Mouse (Mus musculus): Measurements from ENCODE around the gene Ccz1.
A peak's percentile ranks its signal among the peaks of the same experiment; 100 is the strongest.
"Not testable (repeated sequence)": the region's sequence is repeated elsewhere in the genome, so short reads cannot be mapped to it uniquely, and the experiment has no call there.

Gene Ccz1

DNA sequence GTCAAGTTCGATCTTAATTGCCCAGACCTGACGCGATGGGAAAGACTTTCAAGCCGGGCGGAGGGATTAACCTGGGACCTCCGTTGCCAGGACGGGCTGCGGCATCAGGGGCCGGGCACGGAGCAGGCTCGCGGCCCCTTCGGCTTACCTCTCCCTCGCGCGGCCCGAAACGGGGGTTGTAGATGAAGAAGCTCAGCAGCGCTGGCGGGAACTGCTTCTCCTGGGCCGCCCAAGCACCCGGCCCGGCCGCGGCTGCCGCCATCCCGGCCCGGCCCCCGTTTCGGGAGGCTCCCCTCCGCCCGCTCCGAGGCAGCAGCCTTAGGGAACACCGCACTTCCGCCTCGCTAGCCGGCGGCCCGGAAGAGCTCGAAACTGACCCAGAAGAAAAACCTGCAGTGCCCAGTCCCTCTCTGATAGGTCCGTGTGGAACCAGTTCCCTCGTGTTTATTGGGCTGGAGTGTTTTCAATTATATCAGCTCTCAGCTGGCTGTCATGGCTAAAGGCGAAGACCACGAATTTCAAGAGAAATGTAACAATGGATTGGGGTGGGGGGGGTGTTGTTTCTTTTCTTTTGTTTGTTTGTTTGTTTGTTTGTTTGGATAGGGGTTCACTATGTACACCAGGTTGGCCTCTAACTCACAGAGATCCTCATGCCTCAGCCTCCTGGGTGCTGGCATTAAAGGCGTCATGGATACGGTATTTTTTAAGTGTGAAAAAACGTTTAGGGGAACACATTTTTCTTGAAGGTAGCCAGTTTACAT is at the start of gene Ccz1:
Gene Ccz1, minus strand, starts transcription at position 327 of the 761 bp plus-strand sequence.
- DNase-seq, result peak; percentile 78 to 88

DNA sequence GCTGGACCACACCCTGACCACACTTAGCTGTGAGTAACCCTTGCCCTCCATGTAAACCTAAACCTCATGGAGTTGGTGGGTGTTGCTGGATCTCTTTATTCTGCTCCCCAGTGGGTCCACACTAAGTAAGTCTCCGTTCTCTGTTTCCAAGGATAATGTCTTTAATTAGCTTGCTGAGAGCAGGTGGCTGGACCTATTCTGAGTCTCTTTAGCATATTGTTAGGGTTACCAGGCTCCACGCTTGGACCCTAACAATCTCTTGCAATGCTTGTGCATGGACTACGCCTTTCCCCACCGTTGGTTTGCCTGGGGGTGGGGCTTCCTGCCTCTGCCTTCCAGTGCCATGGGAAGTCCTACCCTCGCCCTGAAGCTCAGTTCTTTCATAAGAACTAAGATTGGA is 49.4 kb upstream of the Ccz1 start:
- no peak for DNase-seq

DNA sequence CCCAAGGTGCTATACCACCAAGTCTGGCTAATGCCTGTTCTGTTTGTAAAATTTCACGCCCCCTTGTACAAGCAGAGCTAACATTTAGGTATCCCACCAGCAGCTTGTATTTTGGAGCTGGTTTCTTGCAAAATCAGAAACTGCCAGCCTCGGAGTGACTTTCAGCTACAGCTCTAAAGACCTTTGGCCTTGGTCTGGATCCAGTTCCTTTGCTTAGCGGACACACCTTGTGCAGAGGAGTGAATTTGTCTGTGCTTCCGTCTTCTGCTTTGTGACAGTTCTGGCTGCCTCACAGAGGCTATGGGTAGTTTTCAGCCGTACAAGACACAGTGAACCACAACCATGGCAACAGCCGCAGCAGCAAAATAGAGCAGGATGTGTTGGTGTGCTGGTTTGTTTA is 39.7 kb upstream of the Ccz1 start:
- DNase-seq, result no peak

DNA sequence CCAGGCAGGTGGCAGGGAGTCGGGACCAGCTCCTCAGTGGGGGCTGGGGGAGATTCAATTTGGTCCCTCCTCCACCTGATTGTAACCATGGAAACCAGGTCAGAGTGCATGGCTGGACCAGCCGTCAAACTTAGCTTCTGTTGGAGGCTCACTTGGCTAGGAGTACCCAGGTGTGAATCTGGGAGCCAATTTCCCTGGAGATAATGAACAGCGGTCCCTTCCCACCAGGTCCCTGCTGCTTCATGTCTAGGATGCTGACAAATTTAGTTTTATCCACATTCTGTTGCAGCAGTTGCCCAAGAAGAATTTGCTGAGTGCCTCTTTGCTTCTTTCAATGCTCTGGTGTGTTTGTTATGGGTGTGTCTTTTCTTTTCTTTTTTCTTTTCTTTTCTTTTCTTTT is 38.8 kb upstream of the Ccz1 start:
- DNase-seq, result no peak

DNA sequence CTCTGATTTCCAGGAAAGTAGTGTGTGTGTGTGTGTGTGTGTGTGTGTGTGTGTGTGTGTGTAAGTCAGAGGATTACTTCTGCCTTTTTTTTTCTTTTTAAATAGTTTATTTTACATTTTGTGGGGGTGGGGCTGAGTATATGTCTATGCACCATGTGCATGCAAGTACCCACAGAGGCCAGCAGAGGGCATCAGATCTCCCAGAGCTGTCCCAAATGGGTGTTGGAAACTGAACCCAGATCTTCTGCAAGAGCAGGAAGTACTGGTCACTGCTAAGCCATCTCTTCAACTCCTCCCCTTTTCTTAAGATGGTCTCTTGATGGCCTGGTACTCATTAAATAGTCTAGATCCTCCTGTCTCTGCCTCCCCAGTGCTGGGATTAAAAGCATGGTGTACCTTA is 36.6 kb upstream of the Ccz1 start:
- DNase-seq, result no peak

DNA sequence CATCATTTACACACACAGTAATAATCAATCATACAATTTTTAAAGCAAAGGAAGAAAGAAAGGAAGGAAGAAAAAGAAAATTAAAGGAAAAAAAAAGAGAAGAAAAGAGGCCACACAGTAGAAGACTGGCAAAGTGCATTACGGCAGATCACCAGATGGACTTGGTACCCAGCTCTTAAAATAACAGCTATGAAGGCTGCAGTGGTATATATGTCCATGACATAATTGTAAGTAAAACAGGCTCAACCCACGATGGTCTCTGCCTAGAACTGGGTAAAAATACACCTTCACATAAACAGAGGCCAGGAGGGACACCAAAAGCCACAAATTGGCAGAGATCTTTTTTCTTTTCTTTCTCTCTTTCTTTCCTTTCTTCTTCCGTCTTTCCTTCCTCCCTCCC is 35.2 kb upstream of the Ccz1 start:
- no peak for DNase-seq

DNA sequence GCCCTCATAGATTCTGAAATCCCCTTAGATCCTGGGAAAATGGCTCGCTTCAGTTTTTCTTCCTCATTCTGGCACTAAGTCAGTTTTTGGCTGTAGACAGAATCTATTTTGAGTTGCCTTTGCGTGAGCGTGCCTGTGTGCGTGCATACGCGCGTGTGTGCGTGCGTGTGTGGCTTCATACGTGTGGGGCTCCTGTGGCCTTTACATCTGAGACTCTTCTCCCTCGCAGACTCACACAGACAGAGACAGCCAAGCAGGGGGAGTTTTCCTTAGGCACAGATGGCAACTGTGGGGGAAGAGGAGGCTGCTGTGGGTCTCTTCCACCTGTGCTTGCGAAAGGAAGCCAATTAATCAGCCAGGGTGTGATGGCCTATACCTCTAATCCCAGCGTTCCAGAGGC is 32.6 kb upstream of the Ccz1 start:
- no peak for DNase-seq

DNA sequence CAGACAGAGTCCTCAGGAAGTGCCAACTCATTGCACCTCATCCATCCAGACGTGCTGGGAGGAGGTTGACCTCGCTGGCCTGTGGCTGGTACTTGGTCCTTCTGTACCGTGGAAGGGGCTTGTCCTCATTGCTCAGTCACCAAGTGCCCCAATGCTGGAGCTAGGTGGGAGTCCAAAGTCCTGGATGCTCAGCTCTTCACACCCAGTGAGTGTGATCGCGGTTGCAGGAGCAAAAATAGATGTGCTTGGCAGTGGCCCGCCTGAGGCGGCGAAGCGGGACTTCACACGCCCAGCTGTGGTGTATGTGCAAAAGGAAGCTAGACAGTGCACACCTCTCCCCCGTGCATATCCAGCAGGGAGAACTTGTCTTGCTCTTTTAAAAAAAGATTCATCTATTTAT is 28.5 kb upstream of the Ccz1 start:
- DNase-seq, result peak; percentile 4 to 17

DNA sequence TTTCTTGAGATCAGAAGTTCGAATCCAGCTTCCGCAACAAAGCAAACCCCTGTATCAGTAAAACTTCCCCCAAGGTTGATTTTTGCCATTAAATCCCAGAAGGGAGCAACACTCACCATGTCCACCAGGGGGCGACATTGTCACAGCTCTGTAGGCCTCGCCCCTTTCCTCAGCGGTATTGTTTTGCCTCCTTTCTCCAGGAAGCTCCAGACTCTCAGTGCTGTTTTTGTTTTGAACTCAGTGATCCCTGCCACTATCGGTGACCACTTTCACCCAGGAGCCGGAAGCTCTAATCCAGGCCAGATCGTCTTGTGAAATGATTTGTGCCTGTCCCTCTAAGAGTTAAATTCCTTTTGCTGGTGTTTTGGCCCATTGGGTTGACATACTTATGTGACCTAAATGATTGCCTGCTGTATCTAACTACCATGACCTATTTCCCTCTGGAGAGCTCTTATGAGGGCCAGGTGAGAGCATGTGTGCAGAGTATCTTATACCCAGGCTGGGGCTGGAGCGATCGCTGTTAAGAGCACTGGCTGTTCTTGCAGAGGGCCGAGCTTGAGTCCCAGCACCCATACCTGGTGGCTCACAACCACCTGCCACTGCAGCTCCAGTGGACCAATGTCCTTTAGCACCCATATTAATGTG is 26.2 kb upstream of the Ccz1 start:
- DNase-seq, result peak; percentile 84 to 85

DNA sequence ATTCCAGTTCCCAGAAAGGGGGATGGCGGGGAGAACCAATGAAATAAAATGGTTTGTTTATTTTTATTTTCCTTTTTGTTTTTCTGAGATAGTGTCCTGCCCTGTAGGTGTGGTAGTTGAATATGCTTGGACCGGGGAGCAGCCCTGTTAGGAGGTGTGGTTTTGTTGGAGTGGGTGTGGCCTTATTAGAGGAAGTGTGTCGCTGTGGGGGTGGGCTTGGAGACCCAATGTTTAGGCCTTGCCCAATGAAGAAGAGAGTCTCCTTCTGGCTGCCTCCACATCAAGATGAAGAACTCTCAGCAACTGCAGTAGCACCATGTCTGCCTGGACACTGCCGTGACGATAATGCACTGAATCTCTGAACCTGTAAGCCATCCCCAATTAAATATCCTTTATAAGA is 25.2 kb upstream of the Ccz1 start:
- DNase-seq, result no peak

DNA sequence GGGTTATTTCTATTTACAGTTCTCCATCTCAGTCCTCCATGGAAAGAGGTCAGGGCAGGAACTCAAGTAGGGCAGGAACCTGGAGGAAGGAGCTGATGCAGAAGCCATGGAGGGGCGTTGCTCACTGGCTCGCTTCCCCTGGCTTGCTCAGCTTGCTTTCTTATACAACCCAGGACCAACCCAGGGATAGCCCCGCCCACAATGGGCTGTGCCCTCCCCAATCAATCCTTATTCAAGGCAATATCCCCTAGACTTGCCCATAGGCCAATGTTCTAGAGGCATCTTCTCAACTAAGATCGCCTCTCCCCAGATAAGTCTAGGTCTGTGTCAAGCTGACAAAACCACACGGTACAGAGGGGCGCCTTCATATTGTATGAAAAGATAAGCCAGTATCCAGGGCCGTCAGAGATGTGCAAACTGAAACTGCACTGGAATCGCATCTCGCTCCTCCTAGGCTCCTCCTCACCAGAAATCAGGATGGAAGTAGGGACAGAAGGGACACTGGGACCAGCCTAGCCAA is 24.5 kb upstream of the Ccz1 start:
- DNase-seq, result no peak

DNA sequence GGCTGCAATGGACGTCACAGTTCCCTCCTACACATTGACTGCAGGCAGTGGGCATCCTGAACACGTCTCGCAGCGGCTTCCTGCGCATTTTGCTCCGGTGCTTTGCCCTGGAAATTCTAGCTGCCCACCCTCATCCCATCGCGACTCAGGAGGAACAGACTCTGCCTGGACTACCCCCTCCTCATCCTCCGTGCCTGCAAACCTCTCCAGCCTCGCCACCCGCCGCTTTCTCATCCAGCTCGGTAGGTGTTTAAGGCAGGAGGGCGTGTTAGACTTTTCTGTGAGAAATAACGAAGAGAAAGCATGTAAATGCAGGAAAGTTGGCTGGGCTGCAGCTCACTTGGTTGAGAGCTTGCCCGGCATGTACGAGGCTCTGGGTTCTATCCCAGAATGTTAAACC is 22.3 kb upstream of the Ccz1 start:
- DNase-seq, result peak in 1 of 2 experiments; percentile 3

DNA sequence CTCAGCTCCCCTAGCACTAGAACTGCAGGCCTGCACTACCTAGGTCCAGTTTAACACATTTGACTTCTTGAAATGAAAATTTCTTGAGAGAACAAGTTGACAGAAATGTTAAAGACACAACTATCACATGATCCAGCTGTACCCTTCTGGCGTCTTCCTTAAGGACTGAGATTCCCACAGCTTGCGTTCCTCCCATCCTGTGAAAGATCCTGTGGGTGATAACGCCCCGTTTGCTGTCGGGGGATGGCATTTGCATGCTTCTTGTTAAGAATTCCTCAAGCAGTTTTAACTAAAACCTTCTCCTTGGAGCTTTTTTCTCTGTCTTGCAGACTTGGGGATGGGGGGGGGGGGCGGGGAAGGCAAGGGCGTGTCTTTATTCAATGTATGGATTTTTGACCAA is 19.9 kb upstream of the Ccz1 start:
- DNase-seq, result no peak

DNA sequence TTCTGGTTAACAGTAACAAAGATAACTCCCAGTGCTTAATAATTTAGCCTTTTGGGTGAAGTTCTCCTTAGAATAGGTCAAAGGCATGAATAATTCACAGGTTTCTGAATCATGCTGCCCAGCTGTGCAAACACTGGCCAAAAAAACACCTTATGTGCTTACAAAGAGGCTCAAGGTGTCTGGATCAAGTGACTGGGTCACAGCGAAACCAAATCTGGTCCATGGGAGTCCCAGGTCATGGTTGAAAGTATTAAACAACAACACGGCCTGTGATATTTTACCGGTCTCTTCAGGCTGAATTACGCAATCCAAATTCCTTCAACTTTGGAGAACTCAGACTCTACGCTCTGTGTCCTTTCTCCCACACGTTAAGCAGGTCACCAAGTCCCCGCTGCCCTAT is 17.8 kb upstream of the Ccz1 start:
- peak in 1 of 2 experiments; percentile 6 for DNase-seq

DNA sequence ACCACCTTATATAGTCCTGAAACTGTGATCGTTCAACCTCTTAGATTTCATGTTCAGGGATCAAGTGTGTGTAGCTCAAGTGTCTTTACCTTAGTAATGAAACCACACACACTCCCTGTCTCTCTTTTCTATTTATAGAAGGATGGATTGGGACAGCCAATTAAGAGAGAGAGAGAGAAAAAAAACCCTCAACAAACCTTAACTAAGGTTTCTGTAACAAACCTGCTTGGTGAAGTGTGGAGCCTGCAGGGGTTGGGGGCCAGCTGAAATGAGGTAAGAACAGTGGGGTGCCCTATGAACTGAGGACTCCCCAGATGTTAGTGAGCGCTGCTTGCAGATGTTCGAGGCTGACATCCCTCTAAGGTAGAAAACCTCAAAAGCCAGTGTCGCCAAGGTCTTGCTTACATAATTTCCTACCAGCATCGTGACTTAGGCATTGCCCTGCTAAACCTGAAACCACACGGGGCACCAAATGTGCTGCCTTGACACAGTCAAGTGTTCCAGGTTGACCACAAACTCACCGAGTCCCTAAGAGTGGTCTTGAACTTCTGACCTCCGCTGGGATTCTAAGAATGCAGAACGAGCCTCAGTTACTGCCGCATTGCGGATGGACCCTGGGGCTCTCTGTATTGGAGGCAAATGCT is 12.1 kb upstream of the Ccz1 start, which contains the start of gene Ocm:
Gene Ocm, minus strand, starts transcription at position 51 of the 644 bp plus-strand sequence.
- no peak for DNase-seq

DNA sequence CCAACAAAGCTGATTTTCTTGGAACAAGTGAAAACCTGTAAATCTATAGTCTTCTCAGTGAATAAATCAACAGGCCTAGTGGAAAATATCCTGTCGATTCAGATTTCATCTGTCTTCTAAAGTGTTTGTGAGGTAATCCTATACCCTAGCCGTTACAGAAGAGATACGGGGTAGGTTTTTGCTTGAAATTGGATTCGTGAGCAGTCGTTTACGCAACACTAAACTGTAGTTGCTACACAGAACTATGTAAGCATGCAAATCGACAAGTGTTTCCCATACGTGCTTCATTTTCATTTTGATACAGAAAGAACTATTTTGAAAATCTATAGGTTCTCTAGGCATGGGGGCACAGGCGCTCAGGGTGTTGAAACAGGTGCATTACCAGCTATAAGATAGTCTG is 1.2 kb upstream of the Ccz1 start:
- no peak for DNase-seq

DNA sequence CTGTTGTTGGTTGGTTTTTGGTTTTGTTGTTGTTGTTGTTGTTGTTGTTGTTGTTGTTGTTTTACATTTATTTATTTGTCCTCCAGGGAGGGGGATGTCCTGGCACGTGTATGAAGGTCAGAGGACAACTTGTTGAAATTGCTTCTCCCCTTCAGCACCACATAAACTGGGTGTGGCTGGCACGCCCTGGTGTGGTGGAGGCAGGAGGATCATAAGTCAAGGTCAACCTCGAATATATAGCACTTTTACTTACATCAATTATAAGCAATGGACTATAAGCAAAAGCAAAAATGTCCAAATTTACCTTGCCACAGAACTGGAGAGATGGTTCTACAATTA is 604 bp upstream of the Ccz1 start:
- no peak for DNase-seq

DNA sequence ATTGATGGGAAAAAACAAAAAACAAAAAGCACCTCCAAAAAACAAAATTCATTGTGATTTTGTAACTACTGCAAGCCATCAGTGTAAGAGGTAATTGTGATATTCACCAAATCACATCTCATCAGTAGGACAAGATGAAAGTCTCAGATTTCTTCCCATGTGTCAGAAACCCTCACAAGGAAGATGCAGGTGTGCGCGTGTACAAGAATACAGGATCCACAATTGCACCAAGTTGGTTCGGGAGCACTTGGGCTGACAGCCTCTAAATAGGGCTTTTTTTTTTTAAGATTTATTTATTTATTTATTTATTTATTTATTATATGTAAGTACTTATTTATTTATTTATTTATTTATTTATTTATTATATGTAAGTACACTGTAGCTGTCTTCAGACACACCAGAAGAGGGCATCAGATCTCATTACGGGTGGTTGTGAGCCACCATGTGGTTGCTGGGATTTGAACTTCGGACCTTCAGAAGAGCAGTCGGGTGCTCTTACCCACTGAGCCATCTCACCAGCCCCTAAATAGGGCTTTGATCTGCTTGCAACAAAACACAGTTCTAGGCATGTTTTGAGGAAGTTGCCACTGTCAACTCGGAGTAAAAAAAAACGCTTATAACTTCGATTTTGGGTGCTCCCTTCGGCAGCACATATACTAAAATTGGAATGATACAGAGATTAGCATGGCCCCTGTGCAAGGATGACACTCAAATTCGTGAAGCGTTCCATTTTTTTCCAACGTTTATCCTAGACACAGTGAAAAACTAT is 1.1 kb downstream of the Ccz1 start:
- DNase-seq, result not testable (repeated sequence)

DNA sequence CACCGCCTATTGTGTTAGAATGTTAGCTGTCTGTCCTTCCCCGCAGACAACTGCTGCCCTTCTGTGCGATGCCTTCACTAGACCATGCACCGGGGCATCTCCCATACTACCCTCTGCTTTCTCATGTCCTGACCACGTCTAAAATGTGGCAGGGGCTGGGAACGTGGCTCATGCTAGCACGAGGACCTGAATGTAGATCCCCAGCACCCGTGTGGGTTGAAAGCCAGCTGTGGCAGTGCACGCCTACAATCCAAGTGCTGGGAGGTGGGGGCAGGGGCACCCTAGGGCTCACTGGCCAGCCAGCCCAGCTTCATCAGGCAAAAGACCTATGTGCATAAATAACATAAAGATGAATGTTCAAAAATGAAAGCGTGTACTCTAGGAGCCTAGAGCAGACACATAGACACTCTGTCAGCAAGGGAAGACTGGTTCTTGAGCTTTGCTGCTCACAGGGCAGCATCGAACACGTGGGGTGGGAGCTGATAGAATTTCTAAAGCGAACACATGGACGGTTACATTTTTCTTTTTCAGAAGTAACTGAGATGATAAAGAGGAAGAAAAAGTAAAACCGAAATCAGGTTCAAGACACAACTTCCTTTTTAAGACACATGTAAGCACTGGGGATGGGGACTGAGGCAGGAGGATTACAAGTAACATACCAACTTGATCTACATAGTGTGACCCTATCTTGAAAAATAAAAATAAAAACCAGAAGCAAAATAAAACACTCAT is 12.1 kb downstream of the Ccz1 start:
- DNase-seq, result no peak

DNA sequence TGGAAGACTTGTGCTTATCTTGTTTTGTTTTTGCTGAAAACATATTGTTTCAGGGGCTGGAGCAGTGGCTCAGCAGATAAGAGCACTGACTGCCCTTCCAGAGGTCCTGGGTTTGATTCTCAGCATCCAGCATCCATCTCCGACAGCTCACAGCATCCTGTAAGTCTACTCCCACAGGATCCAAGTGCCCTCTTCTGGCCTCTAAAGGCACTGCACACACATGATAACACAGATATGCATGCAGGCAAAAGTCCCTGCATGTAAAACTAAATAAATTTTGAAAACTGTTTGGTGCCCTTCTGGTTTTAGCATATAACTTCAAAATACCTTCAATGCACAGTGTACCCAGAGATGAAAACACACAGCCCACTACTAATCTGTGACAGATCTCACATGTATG is 15.3 kb downstream of the Ccz1 start:
- DNase-seq, result peak; percentile 33 to 36

DNA sequence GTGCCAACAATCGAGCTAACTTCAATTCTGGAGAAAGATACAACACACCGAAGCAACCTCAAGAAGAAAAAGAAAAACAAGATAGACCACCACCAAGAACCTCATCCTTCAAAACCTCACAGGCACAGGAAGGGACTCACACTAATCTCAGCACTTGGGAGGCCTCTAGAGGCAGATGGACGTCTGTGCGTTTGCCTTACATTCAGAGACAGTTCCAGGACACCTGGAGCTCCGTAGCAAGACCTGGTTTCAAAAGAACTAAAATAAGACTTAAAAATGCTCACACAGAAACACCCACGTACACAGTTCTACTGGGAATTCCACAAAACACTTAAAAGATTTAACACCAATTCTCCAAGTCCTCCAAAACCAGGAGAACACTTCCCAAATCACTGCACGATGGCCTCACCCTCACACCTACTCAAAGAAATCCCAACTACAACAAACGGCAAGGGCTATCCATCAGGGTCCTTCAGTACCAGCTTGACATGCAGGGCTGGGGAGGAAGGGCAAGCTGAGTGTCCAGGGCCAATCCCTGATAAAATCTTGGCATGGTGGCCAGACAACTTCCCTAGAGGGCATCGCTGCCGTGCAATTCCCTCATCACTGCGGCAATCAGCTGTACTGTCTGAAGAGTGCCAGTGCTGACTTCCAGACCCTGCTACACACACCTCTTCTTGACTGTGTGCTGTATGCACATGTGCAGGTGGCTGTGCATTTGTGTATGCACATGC is 19.9 kb downstream of the Ccz1 start:
- no peak for DNase-seq

DNA sequence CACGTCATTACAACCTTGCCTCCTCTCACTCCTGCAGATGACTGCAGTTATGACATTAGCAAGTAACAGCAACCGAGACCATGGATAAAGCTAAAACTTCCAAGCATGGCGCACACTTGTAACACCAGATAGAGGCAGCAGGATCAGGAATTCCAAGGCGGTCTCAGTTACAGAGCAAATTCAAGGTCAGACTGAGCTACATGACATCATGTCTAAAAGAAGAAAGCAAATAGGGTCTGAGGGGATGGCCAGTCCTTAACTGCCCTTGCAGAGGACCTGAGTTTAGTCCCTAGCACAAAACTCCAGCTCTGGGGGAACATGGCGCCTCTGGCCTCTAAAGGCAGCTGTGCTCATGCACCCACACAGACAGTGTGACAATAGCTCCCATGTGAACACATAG is 20.8 kb downstream of the Ccz1 start:
- no peak for DNase-seq

Measured in kidney, postnatal 4 days (tissue).